Mouse (Mus musculus): Measurements from ENCODE around the gene Csn1s2b. TPM values are rescaled to one million over a fixed set of nuclear protein-coding genes. Genes with fewer than 3 reads are reported as not detected.
"Not testable (repeated sequence)": the region's sequence is repeated elsewhere in the genome, so short reads cannot be mapped to it uniquely, and the experiment has no call there.

The Csn1s2b gene
- not detected for total RNA-seq (2021)
- long read RNA-seq, experiment 1, result 0 reads
- long read RNA-seq, experiment 2, result 0 reads

GRCm38 (mm10) chr5:87807782-87808181, at the start of gene Csn1s2b:
TSS of gene Csn1s2b (plus strand) at chr5:87808082.
- intact Hi-C loops (cut with DNase I), result no loop called here
- no peak for DNase-seq (ENCODE audit: low spot score in 2 of 2)

GRCm38 (mm10) chr5:87764546-87764945, 43.3 kb upstream of the Csn1s2b start:
- intact Hi-C loops (cut with DNase I), result no loop called here
- no peak for DNase-seq (ENCODE audit: low spot score in 2 of 2)

GRCm38 (mm10) chr5:87772151-87772550, 35.7 kb upstream of the Csn1s2b start:
- DNase-seq (ENCODE audit: low spot score in 2 of 2); intact Hi-C loops (cut with DNase I): not testable (repeated sequence)

DNA sequence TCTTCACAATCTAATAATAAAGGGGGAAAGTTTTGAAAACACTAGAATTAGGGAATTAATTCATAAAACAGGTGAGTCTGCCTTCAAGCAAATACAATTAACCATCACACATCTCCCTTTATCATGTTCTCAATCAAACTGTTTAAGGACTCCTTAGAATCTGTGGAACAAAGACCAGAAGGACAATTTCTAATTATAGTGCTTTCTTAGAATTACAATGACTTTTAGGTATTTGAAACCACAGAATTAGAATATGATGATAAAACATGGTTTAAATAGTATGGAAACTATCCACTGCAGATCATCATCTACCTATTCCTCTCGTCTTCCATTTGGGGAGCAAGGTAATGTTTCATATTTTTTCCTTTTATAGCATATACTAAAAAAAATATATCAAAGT, 33.6 kb upstream of the Csn1s2b start, which contains the start of gene Csn1s2a:
Csn1s2a (plus strand) TSS at position 301 of the 400 bp plus-strand sequence.
- intact Hi-C loops (cut with DNase I), result no loop called here
- no peak for DNase-seq (ENCODE audit: low spot score in 2 of 2)

DNA sequence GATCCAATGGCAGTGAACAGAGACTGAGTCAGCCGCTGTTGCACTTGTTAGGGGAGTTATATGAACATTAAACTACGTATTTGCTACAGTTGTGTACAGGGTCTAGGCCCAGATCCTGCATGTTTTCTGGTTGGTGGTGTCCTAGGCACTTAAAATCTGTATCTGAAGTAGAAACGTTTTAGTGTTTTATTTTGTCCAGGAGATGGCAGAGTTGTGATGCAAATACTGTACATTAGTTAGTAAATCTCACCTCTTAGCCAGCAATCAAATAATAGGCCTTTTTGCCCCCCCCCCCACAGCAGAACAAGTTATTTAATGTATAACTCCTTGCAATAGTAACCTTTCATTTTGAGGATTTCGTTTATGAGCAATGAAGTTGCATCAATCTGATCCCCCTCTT, 25.2 kb upstream of the Csn1s2b start:
- intact Hi-C loops (cut with DNase I), result loop anchor here (5.0 to 10.0 kb wide), 2 partner anchors 160 to 612 kb away; no protein-coding TSS in a partner anchor
- DNase-seq (ENCODE audit: low spot score in 2 of 2), result peak in 1 of 2 experiments; percentile 6

- DNase-seq (ENCODE audit: low spot score in 2 of 2), result no peak
Measured at GRCm38 (mm10) chr5:87809253-87809652, 1.4 kb downstream of the Csn1s2b start.

GRCm38 (mm10) chr5:87825386-87825785, 17.5 kb downstream of the Csn1s2b start, which contains the start of gene Prr27:
TSS of gene Prr27 (plus strand) at chr5:87825686.
- no peak for DNase-seq (ENCODE audit: low spot score in 2 of 2)
- intact Hi-C loops (cut with DNase I), result no loop called here

More at GRCm38 (mm10) chr5:87809253-87809652, 1.4 kb downstream of the Csn1s2b start:
- intact Hi-C loops (cut with DNase I), result no loop called here

DNA sequence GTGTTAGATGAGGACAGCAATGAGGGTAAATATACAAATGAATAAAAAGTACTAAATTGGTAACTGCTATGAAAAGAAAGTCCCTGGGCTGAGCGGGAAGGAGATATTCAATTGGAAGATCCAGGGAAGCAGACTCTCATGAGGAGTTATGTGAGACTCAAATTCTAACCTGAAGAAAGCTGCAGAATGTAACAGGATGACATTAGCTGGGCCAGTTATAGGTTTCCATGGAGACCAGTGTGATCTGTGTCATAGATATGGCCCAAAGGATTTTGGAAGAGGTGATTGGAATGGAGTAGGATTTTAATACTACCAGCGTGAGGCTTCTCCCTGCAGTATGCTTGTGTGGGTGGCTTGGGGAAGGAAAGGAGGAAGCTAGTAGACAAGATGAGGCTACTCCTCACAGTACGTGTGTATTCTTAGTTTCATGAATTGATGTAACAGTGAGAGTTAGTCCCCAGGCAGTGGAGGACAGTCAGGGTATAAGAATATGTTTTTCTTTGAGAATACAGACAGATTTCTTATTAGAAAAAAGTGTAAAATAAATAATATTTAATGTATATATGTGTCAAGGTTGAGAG, 47.3 kb downstream of the Csn1s2b start:
- no peak for DNase-seq (ENCODE audit: low spot score in 2 of 2)

GRCm38 (mm10) chr5:87870084-87870483, 62.2 kb downstream of the Csn1s2b start:
- DNase-seq (ENCODE audit: low spot score in 2 of 2), result no peak
- intact Hi-C loops (cut with DNase I), result no loop called here

More for the DNA sequence above, 47.3 kb downstream of the Csn1s2b start:
- intact Hi-C loops (cut with DNase I), result no loop called here

DNA sequence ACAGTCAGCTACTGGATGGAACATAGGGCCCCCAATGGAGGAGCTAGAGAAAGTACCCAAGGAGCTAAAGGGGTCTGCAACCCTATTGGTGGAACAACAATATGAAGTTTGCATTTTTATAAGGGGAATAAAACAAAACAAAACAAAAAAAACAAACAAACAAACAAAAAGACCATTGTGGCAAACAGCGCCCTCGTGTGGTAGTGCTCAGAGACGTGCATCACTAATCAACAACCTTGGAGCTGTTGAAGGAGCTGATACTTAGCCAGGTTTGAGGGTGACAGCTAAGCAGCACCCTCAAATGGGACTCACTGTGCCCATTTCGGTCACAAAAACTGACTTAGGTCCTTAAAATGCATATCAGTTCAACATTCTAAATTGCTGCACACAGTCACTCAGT, 63.5 kb downstream of the Csn1s2b start:
- no peak for DNase-seq (ENCODE audit: low spot score in 2 of 2)
- intact Hi-C loops (cut with DNase I), result no loop called here

Other genes starting within 250 kb of the Csn1s2b start
- gene Sult1d1, start 239.1 kb upstream of the Csn1s2b start, total RNA-seq (2021), result not detected
- not detected for gene Sult1e1, start 216.5 kb upstream of the Csn1s2b start, total RNA-seq (2021)
- gene Csn1s1, start 141.9 kb upstream of the Csn1s2b start, total RNA-seq (2021), result not detected
- not detected for gene Csn2, start 108.5 kb upstream of the Csn1s2b start, total RNA-seq (2021)
- gene Csn1s2a, start 33.5 kb upstream of the Csn1s2b start, total RNA-seq (2021), result not detected
- not detected for gene Prr27, start 17.6 kb downstream of the Csn1s2b start, total RNA-seq (2021)
- not detected for gene Odam, start 76.9 kb downstream of the Csn1s2b start, total RNA-seq (2021)
- gene Csn3, start 117.5 kb downstream of the Csn1s2b start, total RNA-seq (2021), result not detected
- gene 2310003L06Rik, start 161.4 kb downstream of the Csn1s2b start, total RNA-seq (2021), result not detected
- not detected for gene Gm28434, start 161.4 kb downstream of the Csn1s2b start, total RNA-seq (2021)
- gene Cabs1, start 171.4 kb downstream of the Csn1s2b start, total RNA-seq (2021), result not detected
- not detected for gene Smr3a, start 194.5 kb downstream of the Csn1s2b start, total RNA-seq (2021)

Data from left cerebral cortex, postnatal 14 days (tissue).